Mouse (Mus musculus) R1 (cell line): ENCODE data around the gene Kcnd3.
A peak's percentile ranks its signal among the peaks of the same experiment; 100 is the strongest.

Experiments
- DNase-seq: peaks from one replicate; pipeline ENCODE4 v3.0.0-alpha.2; 2018; ENCODE audit warnings: low read depth, low spot score

Kcnd3 gene

DNA sequence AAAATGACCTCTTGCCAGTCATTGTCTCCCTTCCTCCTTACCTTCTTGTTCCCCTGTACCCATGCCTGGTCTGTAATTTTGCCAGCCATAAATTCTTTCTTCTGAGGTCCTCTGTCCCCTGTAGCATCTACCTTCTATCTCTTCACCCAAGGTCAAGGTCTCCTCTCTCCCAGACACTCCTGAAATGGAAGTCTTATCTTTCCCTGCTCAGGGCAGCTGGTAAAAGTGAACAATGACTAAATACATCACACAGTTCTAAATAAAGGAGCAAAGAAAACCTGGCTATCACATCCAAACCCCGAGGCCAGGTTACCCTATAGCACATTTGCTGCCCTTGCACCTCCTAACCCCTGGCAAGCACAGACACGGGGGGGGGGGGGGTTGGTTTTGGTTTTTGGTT lies 208.4 kb downstream of the Kcnd3 start:
- DNase-seq = no peak

DNA sequence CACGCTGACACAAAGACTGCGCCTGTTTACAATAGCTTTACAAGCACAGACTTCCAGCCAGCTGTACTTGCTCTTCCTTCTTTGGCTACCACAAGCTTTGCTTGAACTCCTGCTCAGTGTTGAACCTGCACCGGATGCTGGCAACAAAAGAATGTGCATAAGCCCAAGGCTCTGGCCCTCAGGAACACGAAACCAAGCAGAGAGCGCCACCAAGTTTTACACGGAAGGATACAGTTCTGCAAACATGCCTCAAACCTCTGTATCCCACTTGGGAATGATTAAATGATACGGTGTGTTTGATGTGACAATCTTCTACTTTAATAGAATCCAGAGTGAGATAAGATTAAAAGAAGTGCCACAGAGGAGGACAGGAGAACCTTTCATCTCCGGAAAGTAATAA lies 210.9 kb downstream of the Kcnd3 start:
- no peak for DNase-seq

DNA sequence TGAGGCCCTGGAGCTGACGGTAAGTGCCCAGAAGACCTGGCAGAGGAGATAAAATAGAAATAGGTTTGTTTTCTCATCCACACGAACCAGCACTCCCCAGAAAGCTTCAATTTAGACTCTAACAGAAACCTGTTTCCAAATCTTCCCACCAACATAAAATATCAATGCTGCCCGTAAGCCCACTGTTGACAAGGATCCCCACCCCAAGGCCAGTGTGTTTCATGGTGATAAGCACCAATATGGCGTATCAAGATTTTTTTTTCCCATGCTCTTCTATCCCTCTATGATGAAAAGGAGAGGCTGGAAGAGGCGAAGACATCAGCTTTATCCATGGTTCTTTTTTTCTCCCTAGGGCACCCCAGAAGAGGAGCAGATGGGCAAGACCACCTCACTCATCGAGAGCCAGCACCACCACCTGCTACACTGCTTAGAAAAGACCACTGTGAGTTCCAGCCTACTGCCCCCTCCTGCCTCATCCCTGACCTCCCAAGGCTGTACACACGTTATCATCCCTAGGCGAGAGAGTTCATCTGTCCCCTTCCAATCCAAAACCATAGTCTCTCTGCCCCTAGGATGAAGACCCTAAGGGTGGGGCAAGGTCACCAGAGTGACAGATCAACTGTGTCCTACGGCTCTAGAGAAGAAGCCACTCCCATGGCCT lies 213.1 kb downstream of the Kcnd3 start:
- no peak for DNase-seq

DNA sequence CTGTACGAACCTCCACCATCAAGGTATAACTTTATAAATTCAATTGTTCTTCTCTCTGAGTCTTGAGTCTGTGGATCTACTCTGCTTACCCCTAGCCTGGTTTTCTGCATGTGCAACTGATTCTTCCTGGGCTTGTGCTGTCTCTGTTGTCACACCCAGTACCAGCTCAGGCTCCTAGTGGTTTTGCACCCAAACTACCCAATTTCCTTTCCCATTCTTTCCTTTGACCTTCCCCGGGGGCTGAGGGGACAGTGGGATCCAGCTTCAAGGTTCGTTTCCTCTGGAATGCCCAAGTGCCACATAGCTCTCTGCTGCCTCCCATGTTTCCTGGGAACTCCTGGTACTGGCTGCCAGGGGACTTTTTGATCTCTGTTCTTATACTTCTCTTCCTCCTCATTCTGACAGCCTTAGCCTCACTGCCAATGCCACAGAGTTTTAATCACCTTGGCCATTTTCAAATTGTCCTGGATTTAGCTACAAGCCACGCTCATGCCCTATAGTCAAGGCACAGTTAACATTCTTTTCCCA lies 214.9 kb downstream of the Kcnd3 start:
- no peak for DNase-seq

DNA sequence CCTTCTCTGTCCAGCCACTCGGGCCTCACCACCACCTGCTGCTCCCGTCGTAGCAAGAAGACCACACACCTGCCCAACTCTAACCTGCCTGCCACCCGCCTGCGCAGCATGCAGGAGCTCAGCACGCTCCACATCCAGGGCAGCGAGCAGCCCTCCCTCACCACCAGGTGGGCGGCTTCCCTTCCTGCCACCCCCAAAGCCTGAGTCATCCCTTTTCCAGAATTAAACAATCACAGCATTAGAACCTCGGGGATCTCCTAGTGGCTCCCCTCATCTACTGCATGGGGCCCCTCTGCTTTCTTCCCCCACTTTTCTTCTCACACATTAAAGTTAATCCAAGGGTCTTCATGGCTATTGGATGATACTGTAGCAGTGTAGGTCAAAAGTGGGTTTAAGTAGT lies 216.0 kb downstream of the Kcnd3 start:
- no peak for DNase-seq

DNA sequence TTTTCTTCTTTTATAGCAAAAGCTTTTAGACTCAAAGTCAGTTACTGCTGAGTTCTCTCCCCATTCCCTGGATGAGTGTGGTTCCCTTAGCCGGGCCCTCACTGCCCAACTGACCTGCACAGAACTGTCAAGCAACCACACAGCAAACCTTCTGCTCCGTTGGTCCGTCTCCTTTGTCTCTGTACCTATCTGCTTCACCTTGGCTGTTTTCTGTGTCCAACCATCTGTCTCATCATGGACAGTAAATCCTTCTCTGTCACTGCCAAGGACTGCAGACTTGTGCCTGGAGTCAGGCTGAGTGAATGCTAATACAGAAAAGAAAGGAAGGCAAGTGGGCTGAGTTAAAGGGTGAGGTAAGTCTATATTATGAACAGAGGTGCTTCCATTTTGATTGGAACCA lies 217.6 kb downstream of the Kcnd3 start:
- no peak for DNase-seq

DNA sequence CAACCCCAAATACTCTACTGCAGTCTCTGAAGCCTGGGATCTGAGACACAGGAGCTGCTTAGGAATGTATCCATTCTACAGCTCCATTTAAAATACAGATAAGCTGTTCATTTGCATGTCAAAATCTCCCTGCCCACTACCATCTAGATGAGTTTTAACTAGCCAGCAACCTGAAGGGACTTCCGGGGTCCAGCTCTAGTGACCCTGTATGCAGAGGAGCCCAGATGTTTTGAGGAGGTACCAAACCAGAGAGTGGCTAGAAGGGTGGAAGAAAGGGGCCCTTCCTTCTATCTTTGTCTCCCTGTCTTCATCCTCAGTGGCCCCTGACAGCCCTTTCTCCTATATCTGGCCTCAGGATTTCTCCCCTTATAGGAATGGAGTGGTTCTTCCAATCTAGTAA lies 218.7 kb downstream of the Kcnd3 start:
- no peak for DNase-seq

DNA sequence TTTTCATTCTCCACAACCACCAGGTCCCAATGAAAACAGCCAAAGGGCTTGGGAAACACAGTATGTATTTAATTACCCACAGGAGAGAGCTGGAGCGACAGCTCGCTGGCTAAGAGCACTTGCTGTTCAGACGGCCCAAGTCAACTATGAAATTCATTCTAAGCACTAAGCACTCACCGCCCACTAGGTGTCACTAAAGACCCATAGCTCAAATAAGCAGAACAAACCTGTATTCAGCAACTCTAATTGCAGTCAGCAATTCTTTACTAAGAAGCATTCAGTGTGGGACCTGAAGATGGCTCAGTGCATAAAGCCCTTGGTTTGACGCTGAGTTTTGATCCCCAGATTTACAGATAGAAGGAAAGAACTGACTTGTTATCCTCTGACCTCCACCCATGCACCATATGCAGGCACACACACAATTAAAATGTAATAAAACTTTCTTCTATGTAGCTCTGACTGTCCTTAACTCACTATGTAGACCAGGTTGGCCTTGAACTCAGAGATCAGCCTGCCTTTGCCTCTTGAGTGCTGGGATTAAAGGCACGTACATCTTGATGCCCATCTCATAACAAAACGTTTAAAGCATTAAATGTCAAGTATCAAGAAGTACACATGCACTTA lies 222.6 kb downstream of the Kcnd3 start:
- DNase-seq = peak; percentile 74

DNA sequence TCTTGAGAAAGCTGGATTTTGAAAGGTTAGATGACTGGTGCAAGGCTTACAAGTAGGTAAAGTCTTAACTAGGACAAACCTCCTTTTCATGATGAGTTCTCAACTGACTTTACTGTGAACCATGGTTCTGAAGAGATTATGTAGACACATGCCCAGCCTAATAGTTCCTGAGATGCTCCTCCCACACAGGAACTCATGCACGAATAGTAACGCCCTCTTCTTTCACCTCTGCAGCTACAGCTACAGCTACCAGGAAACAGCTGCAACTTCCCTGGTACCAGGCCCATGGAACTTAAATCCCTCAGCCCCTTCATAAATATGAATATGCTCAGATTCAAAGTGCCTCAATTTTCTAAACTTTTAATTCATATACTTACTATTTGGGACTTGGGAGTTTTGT lies 223.8 kb downstream of the Kcnd3 start:
- peak; percentile 10 for DNase-seq

DNA sequence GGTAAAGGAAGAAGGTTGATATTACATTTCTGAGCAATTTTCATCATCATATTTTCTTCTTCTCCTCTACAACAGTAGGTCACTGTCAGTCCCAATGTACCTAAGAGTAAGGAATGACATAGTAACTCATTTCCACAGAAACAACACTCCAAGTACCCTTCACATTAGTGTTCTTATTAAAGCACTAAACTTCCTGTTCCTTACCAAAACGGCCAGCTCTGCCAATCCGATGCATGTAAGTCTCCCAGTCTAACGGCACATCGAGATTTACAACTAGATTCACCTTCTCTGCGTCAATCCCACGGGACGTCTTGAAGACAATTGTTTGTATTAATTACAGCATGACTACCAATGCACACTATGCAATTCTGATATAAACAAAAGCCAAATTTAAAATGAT lies 228.2 kb downstream of the Kcnd3 start:
- no peak for DNase-seq

DNA sequence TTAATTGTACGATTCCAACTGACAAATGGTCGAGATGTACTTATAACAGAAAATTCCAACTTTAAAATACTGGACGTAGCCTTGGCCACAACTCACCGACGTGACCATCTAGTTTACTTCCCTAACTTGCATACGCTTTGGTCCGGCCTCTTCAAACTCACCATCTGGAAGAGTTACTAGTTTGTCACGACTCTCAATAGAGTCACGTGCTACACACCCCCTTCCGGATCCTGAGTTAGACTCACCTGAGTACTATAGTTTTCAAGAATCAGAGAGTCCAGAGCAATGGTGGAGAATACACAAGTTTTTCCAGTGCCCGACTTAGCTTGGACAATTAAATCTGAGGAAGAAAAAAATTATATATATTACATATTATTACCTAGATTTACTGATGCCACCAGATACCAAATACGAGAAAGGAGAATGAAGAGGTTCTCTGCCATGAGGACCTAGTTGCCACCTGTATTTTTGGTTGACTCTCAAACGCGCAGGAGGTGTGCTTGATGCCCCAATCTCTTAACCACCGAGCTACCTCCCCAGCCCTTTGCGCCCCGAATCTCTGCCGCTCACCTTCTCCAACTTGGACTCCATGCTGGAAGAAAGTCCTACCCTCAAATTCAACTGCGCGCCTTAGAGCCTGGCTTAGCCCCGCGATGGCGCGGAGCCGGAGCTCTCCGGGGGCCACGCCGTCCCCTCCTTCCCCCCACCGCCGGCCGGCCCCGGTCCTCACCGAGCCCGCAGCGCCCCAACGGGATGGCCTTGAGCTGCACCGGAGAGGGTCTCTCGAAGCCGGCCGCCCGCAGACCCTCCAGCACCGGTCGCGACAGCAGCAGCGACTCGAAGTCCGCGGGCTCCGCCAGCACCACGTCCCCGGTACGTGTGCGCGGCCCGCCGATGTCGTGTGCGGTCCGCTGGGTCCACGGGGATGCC lies 234.5 kb downstream of the Kcnd3 start:
- DNase-seq = peak; percentile 74

DNA sequence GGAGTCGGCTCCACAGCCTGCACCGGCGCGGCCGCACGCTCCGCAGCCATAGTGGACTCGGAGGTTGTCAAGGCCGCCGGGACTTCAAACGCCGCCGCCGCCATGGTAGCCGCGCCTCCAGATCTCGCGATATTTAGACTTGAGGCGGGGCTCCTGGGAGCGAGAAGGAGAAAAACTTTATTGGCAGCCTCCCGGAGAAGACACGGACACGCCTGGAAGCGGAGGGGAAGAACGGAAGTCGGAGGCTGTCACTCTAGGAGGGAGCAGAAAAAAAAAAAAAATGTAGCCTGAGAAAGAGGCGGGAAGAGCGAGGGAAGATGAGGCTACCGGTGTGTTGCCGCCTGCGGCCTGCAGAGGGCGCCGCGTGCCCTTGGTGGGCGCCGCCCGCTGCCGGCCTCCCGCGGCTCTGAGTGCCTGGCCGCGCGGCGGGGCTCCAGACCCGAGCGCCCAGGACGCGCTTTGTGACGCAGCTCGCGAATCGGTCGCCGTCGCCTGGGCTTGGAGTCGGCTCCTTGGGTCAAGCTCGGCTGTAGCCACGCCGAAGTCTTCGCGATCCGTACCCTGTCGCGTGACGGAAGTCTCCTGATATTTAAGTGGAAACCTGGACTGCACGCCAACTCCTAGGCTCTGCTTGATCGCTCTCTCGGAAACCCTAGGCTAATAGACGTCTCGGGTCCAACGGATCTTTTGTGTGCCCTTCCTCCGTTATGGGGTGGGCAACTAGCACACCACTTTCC lies 235.4 kb downstream of the Kcnd3 start, which contains the start of gene Ddx20:
Gene Ddx20, minus strand, starts transcription at position 251 of the 737 bp plus-strand sequence.
- peak; percentile 99 for DNase-seq

DNA sequence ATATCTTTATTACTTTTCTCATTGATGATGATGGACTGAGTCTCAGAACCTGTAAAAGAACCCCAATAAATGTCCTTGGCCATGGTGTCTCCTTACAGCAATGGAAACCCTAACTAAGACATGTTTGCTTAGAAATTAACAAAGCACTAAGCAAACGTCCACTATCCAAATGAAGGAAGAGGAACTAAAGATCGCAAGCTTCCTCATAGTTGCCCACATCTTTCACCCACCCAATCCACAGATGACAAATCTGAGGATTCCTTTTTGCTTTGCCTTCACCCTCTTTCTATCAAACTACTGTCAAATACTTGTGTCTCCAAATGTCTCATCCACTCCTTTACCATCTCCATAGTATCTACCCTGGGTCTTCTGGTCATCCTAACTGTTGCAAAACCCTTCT lies 236.4 kb downstream of the Kcnd3 start:
- DNase-seq = no peak

DNA sequence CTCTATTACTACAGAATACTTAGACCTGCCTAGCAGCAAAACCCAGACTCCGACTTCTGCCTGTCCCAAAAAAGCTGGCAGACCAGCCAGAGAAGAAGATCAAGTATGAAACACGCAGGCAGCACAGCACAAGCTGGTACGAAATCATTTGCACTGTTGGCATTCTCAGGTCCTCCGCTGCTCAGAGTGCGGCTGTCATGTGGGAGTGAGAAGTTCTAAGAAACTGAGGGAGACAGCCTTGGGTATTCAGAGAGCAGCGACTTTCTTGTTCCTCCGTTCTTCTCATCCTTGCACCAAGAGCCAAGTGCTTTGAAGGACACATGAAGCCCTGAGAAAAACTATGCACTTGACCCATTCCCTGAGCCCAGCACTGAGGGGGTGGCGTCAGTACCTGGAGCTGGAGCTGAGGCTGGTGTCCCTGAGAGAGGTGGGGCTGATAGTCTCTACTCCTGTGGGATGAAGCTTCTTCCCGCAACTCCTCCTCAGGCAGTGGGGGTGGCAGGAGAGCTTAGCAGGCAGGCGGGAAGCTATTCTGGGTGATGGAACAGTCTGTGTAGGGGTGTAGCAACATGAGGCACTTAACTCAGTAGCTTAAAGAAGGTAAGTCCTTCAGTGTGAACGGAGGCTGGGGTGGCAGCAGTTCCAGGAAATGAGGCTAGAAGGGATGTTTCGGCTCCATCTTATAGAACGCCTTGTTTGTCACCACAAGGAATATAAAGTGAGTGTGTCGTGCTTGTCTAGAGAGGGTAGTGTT lies 241.4 kb downstream of the Kcnd3 start:
- DNase-seq = no peak

DNA sequence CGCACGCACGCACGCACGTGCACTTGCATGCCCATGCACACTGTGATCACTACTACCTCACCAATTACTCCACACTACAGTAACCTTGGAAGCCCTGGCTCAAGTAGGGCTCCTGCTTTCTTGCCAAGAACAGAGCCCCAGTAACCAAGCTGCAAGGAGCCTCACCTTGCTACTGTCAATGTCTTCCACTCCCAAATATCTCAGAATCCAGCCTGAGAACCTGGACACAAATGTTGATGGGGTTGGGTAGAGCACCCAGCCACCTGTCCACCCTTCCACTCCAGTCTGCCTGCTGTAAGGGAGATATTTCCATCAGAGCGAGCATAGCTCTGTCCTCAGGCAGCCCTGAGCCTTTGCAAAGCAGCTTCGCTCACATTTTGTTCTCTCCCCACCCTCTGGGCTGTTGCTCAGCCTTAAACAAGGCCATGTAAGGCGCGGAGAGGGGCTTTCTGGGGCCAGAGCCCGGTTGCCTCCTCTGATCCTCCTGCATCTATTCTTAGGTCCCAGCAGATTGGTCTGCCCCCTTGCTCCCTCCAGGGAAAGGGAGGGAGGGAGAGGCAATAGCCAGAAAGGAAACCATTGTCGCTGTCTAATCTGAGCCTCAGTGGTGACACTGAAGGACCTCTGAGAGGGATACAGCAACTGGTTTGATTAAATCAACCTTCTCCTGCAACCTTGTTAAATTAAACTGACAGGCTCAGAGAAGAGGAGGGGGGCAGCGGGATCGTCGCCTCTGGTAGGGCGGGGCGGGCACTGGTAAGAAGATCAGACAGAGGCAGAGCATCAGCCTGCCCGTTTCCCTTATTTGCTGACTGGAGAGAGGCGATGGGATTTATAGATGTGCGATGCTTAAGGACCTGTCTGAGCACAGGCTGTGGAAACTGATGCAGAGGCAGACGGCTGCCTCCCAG lies 243.6 kb downstream of the Kcnd3 start:
- DNase-seq = no peak

DNA sequence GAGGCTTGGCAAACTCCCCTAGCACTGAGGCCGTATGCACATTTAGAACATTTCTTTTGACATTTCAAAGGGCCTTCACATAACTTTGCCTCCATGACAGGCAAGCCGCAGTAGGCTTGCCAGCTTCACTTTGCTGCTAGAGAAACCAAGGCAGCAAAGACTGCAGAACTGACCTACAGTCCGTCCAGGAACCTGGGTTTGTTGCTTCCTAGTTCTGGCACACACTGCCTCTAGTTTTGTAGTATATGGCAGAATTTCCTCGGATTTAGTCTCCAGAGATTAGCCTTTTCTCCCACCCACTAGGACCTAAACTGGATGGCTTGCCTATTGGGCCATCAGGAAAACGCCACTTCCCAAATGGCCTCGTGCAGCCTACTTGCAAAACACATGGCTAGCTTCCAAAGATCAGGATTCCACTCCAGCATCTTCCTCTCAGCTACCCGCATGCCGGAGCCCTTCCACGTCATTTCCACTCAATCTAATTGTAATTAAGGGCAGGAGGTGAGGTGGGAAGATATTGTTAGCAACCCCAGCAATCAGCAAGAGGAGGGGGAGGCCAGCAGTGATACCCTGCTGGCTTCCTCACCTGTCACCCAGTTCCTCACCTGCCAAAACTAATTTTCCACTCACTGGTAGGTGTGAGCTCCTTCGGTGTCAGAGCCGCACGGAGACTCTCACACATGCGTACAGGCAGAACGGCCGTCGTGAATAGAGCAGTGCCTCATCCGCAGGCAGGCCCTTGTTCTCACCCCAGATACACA lies 244.4 kb downstream of the Kcnd3 start:
- DNase-seq = no peak

DNA sequence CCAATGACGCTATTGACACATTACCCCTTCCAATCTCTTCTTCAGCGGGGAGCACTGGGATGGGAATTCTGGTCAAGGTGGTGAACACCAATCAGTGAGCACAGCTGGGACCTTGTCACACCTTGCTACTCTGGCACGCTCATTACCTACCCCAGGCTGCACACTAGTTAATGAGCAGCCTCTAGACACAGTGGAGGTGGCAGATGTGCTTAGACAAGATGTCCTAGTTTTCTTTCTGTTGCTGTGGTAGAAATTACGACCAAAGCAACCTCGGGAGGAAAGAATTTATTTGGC lies 245.0 kb downstream of the Kcnd3 start:
- no peak for DNase-seq

DNA sequence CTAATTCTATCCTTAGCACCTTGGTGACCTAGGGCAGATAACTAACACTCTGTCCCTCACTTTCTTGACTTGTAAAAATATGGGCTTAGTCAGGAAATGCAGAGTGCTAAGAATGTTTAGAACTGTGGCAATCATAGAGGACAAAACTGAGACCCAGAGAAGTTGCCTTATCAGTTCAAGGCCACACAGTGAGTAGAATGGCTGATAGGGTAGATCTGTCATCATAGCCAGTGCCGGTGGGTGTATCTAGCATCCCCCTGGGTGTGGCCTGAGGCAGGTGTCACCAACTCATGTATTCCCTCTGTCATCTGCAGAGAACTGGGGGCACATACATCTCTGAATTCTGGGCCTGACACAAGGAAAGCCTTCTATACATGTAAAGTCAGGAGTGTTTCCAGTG lies 246.2 kb downstream of the Kcnd3 start:
- DNase-seq = no peak

DNA sequence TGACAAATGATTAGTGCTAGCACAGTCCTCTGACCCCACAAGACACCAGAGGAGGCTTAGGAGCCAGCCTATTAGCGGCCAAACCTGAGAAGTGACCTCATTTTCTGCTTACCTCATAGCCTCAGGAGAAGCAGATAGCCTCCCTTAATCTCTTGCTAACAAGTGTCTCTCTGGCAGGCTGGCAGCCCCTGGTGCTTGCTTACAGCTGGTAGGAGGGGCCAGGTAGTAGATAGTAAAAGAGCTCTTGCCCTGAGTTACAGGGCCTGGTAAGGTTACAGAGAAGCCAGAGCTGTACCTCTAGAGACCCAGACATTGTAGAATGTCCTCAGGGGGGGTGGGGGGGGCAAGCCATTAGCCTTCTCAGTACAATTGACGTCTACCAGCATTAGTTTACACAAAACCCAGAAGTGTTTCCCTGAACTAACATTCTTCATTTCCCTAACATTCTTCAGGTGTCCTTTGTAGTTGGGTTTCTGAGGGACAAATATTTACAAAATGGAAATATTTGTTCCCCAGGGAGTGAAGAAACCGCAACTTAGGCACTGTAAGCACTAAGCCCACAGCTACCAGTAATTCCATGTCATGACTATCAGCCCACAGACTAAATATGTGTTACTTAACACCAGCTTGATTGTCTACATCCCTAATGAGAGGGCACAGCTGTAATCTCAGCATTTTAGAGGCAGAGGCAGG lies 247.3 kb downstream of the Kcnd3 start:
- no peak for DNase-seq
